Mouse (Mus musculus) lung, postnatal 0 days (tissue): ENCODE measurements at regions not wholly inside any gene's neighbourhood (a gene's known extent, or its start where the extent isn't known, plus 50 kb on each side); places are given as distances from the start of the nearest gene placed in this dataset.
"Not testable (repeated sequence)": the region's sequence is repeated elsewhere in the genome, so short reads cannot be mapped to it uniquely, and the experiment has no call there.

Source experiments
- ATAC-seq: fragments of 200-750 bp; cut with Nextera tagmentation; 2 replicates; pipeline ENCODE4 v1.8.0; 2017; ENCODE audit warnings: moderate library complexity
- DNase-seq: peaks from one replicate; pipeline ENCODE4 v3.0.0-alpha.2; 2016; ENCODE audit warnings: low spot score
- H3K27ac ChIP-seq: fragments of 300-500 bp; sonication (generic); 2 replicates; pipeline ENCODE4 v1.5.1; 2014; ENCODE audit warnings: antibody characterized with exemption, mild to moderate bottlenecking, low read length, mixed read lengths
- H3K27me3 ChIP-seq: fragments of 300-500 bp; sonication (generic); replicated peaks from 2 replicates; pipeline ENCODE4 v1.6.1; 2014; ENCODE audit warnings: low read length, mixed read lengths; ENCODE audit not compliant: insufficient read depth
- H3K36me3 ChIP-seq: fragments of 300-500 bp; sonication (generic); 2 replicates; pipeline ENCODE4 v1.6.1; 2014; ENCODE audit warnings: low read length, mixed read lengths; ENCODE audit not compliant: insufficient read depth
- H3K4me1 ChIP-seq: fragments of 300-500 bp; sonication (generic); 2 replicates; pipeline ENCODE4 v1.6.1; 2014; ENCODE audit warnings: antibody characterized with exemption, low read depth, low read length, mixed read lengths; ENCODE audit not compliant: insufficient read depth
- H3K4me2 ChIP-seq: fragments of 300-500 bp; sonication (generic); replicated peaks from 2 replicates; pipeline ENCODE4 v1.6.1; 2014; ENCODE audit warnings: low read depth, mild to moderate bottlenecking, low read length, moderate library complexity, mixed read lengths
- H3K4me3 ChIP-seq: fragments of 300-500 bp; sonication (generic); 2 replicates; pipeline ENCODE4 v1.5.1; 2014; ENCODE audit warnings: low read depth, low read length
- H3K9ac ChIP-seq: fragments of 300-500 bp; sonication (generic); replicated peaks from 2 replicates; pipeline ENCODE4 v1.6.1; 2014; ENCODE audit warnings: low read depth, mild to moderate bottlenecking
- H3K9me3 ChIP-seq: fragments of 300-500 bp; sonication (generic); 2 replicates; pipeline ENCODE4 v1.6.1; 2016; ENCODE audit warnings: low read length, mixed read lengths
- CTCF ChIP-seq: IDR thresholded peaks from 2 replicates; pipeline ENCODE4 v1.5.1; 2016; ENCODE audit warnings: antibody characterized with exemption, mild to moderate bottlenecking
- EP300 ChIP-seq: IDR thresholded peaks from 2 replicates; pipeline ENCODE4 v1.6.1; 2016; ENCODE audit warnings: antibody characterized with exemption, mild to moderate bottlenecking, control low read depth
- WGBS: fragments of 180-500 bp; shearing (Covaris S2); extraction: QIAGEN DNeasy Blood & Tissue Kit; methylation state at CpG from one replicate; pipeline ENCODE4 v1.1.7; 2014; 5-methylcytosine and 5-hydroxymethylcytosine counted together

GRCm38 (mm10) chr5:3283083-3283482, 58.2 kb upstream of the Cdk6 start:
- no peaks in the 10 kb centered on the region for H3K27me3 ChIP-seq
- TF ChIP-seq CTCF (no peak; the same call in 1 of the 2 replicates), EP300 (no peak)
- ATAC-seq (no peak), DNase-seq (no peak)
- no peaks in the 10 kb centered on the region for H3K9me3 ChIP-seq
- H3K4me2 ChIP-seq = no peak overlapping the region
- no peaks in the 10 kb centered on the region for H3K4me1 ChIP-seq
- no peaks in the 10 kb centered on the region for H3K36me3 ChIP-seq
- H3K4me3 ChIP-seq = no peak overlapping the region
- H3K27ac ChIP-seq = no peak overlapping the region
- WGBS = 90% methylated on average over 3 of the region's 3 CpGs
- H3K9ac ChIP-seq = no peak overlapping the region

DNA sequence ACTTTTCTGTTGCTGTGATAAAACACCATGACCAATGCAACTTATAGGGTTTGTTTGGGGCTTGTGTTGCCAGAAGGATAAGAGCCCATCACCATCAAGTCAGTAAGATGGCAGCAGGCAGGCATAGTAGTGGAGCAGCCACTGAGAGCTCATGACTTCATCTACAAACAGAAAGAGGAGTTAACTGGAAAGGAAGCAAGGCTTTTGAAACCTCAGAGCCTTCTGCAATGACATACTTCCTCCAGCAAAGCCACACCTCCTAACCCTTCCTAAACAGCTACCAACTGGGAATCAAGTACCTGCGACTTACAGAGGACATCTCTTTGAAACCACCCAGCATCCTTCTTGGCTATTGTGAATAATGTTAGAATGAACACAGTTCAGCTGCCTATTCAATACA, 57.0 kb upstream of the Cdk6 start:
- not testable (repeated sequence) for H3K27me3 ChIP-seq

GRCm38 (mm10) chr5:3289991-3290417, 51.3 kb upstream of the Cdk6 start:
- not testable (repeated sequence) for H3K27me3 ChIP-seq, H3K4me3 ChIP-seq, H3K4me2 ChIP-seq, H3K9ac ChIP-seq, H3K27ac ChIP-seq, H3K36me3 ChIP-seq, H3K9me3 ChIP-seq, H3K4me1 ChIP-seq
- ATAC-seq (peak; percentile 40; the same call in 1 of the 2 replicates), DNase-seq (peak; percentile 19)
- 16% methylated on average over 8 of the region's 8 CpGs for WGBS

More for the DNA sequence above, 57.0 kb upstream of the Cdk6 start:
- H3K4me1 ChIP-seq, H3K4me2 ChIP-seq, ATAC-seq, H3K36me3 ChIP-seq, H3K9me3 ChIP-seq, H3K4me3 ChIP-seq, H3K27ac ChIP-seq, DNase-seq, H3K9ac ChIP-seq: not testable (repeated sequence)
- 76% methylated on average over 1 of the region's 1 CpGs for WGBS
